Mouse (Mus musculus) ES-Bruce4 (cell line): ENCODE data around the gene Yeats2.

Source experiments
- CTCF ChIP-seq: IDR thresholded peaks from one replicate; pipeline ENCODE4 v1.8.1; 2011; ENCODE audit warnings: low read depth, low read length
- EP300 ChIP-seq: IDR thresholded peaks from 2 replicates; pipeline ENCODE4 v1.6.1; 2011; ENCODE audit warnings: low read depth, low read length; ENCODE audit not compliant: insufficient read depth
- POLR2A ChIP-seq: IDR thresholded peaks from one replicate; pipeline ENCODE4 v1.8.1; 2011; ENCODE audit warnings: low read length; ENCODE audit not compliant: insufficient read depth

DNA sequence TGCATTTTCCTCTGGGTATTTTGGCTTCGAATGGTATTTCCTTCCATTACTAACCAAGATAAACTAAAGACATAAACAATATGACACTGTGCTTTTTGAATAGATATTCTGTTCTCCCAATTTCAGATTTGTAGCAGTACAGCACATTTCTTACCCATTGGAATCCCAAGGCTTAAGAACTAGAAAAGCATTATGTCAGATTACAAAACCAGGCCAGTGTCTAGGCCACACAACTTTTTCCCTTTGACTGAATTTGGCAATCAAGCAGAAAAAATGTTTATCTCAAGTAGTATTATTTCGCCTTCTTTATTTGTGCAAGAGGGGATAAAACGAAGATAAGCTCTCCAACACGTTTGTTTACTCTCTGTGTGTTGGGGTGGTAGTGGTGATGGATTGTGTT, 24.8 kb upstream of the Yeats2 start:
- TF ChIP-seq CTCF (no peak), POLR2A (no peak), EP300 (no peak)
